Mouse (Mus musculus): Measurements from ENCODE around the gene Tmem17. TPM values are rescaled to one million over a fixed set of nuclear protein-coding genes. Genes with fewer than 3 reads are reported as not detected.

Gene Tmem17
- 3.8 TPM for polyA plus RNA-seq (2014; fragmentation: Illumina TruSeq; extraction: RNeasy Lipid Tissue Mini Kit (QIAGEN cat#74804); ENCODE audit: low read depth, low replicate concordance)

DNA sequence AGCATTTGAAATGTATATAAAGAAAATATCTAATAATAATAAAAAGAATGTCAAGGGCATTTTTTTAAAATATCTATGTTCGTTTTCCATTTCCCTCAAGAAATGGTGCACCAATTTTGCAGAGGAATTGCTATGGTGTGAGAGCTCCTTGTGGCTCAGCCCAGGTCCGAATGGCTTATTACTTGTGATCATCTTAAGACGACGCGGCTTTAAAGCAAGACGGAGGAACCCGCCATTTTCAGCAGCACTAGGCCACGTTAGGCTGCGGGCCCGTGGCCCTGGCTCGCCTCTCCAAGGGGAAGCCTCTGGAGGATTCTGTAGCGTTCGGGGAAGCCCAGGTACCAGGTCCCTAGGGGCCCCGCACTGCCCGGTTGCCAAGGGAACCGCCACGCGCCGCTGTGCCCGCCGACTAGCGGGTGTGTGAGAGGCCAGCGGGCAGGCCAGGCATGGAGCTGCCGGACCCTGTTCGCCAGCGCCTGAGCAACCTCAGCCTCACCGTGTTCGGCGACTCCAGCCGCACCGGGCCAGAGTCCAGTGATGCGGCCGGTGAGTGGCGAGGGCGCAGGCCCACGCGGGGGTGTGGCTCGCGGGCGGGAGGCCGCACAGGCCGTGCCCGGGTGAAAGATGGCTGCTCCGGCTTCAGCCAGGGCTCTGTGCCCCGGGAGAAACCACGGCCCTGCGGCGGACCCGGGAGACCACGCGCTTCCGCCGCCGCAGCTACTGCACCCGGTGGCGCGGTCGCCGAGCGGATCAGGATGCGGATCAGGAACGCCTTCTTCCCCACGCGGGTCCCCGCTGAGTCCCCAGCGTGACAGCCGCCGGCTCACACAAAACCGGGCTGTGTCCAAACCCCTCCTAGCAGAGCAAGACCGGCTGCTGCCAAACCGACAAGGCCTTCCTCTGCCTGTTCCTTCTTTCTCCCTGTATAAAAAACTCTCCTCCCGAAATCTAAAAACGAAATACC is at the start of gene Tmem17:
Gene Tmem17, plus strand, starts transcription at position 51 of the 964 bp plus-strand sequence.

Other genes with a start within 250 kb of the Tmem17 start
- 32.4 TPM for gene Ehbp1, start 169.8 kb upstream of the Tmem17 start, polyA plus RNA-seq (2014; fragmentation: Illumina TruSeq; extraction: RNeasy Lipid Tissue Mini Kit (QIAGEN cat#74804); ENCODE audit: low read depth, low replicate concordance)

Measured in adrenal gland, adult 10 weeks (tissue).